In genomic region chr17:56123681-56124340, GRCm38 (mm10) we compare ENCODE assay signal across 9 mouse cellular contexts. TPM values are rescaled to one million over a fixed set of nuclear protein-coding genes. Genes with fewer than 3 reads are reported as not detected.
DNase-seq lines count a peak whose midpoint lies in the region; ATAC-seq lines count a peak whose summit lies in the region.
"Had no signal": no experiment of that assay in that cellular context is flagged by ENCODE, and none has a peak within 500 bp of the region (broad histone marks: within the 10 kb centered on the region; RNA-seq: fewer than 3 reads in every experiment).

No protein-coding gene starts in this region.

- intact Hi-C loops in heart, postnatal 14 days (cut with DNase I), result no loop called here

- peak overlapping the region; percentile 69 for H3K27ac ChIP-seq in brown adipose tissue, adult 24 weeks (replicated peaks; ENCODE audit: low read depth, low read length)
- no peak overlapping the region for H3K27ac ChIP-seq in hindbrain, embryonic 14.5 days
- no peak overlapping the region for H3K27ac ChIP-seq in midbrain, embryonic 13.5 days

- H3K4me1 ChIP-seq in brown adipose tissue, adult 24 weeks (ENCODE audit: control insufficient read depth, insufficient read depth, insufficient read length, low read length), result peaks cover 7% of the 10 kb centered on the region; the same call in 1 of the 2 replicates
- H3K4me1 ChIP-seq in hindbrain, embryonic 14.5 days (replicated peaks; ENCODE audit: control insufficient read depth, insufficient read depth, low read length), result no peaks in the 10 kb centered on the region; the same call in 1 of the 2 replicates
- peaks cover 18% of the 10 kb centered on the region for H3K4me1 ChIP-seq in midbrain, embryonic 13.5 days (replicated peaks)

- peaks cover 65% of the 10 kb centered on the region for H3K27me3 ChIP-seq in hindbrain, embryonic 14.5 days (ENCODE audit: control insufficient read depth, insufficient read depth, low read length)
- H3K27me3 ChIP-seq in midbrain, embryonic 13.5 days, result peaks cover 73% of the 10 kb centered on the region

- H3K9ac ChIP-seq in hindbrain, embryonic 14.5 days, result no peak overlapping the region
- 0 out of 2 replicates have a peak overlapping the region, but pooled peaks have one; percentile 41 for H3K9ac ChIP-seq in midbrain, embryonic 13.5 days (replicated peaks)

- WGBS in hindbrain, embryonic 14.5 days, result 45% methylated on average over 59 of the region's 59 CpGs
- 45% methylated on average over 59 of the region's 59 CpGs for WGBS in midbrain, embryonic 13.5 days

- ATAC-seq in hindbrain, embryonic 14.5 days (ENCODE audit: low FRiP score), result no peak
- 0 out of 2 replicates have a peak, but pooled peaks have one; percentile 10 for ATAC-seq in midbrain, embryonic 13.5 days

- peak; percentile 93 for DNase-seq in heart, adult 11 months
- DNase-seq in heart, postnatal 14 days, result no peak
- DNase-seq in hindbrain, embryonic 14.5 days (ENCODE audit: low spot score), result no peak
- no peak for DNase-seq in layer of hippocampus, postnatal 25 days (ENCODE audit: extremely low spot score in 1 of 2, low spot score in 1 of 2)
- no peak for DNase-seq in layer of hippocampus, adult 8-10 months (ENCODE audit: low spot score in 2 of 2)
- DNase-seq in c-Kit-positive CD71-positive TER-119-positive erythroid progenitor cells, embryonic 14.5 days (ENCODE audit: low spot score), result no peak
- DNase-seq: left cerebral cortex, postnatal 4 days had no signal

- H3K4me3 ChIP-seq in brown adipose tissue, adult 24 weeks (ENCODE audit: insufficient read depth, low read depth, low read length), result peak overlapping the region; percentile 64
- 0 out of 2 replicates have a peak overlapping the region, but pooled peaks have one; percentile 4 for H3K4me3 ChIP-seq in hindbrain, embryonic 14.5 days (replicated peaks; ENCODE audit: low read length)
- H3K4me3 ChIP-seq in midbrain, embryonic 13.5 days (replicated peaks), result peak overlapping the region; percentile 29; the same call in 1 of the 2 replicates

- peak overlapping the region; percentile 38 for H3K4me2 ChIP-seq in hindbrain, embryonic 14.5 days (replicated peaks)
- H3K4me2 ChIP-seq in midbrain, embryonic 13.5 days (replicated peaks), result peak overlapping the region; percentile 48

- H3K36me3 ChIP-seq in hindbrain, embryonic 14.5 days (replicated peaks; ENCODE audit: control insufficient read depth, insufficient read depth), result peaks cover 51% of the 10 kb centered on the region
- peaks cover 61% of the 10 kb centered on the region for H3K36me3 ChIP-seq in midbrain, embryonic 13.5 days

- H3K9me3 ChIP-seq in hindbrain, embryonic 14.5 days (ENCODE audit: control insufficient read depth, low read length), result peaks cover 17% of the 10 kb centered on the region
- H3K9me3 ChIP-seq in midbrain, embryonic 13.5 days, result peaks cover 16% of the 10 kb centered on the region

RNA-seq across cellular contexts. Expression of gene Lrg1, which starts 2.0 kb away (rescaled TPM):
- total RNA-seq in heart, postnatal 14 days (2021), result 10 to 100 TPM; 36.7 to 45.8 TPM
- 61.5 and 101 TPM in 2 replicates for polyA plus RNA-seq in brown adipose tissue, adult 24 weeks (2012; ENCODE audit: insufficient read depth, insufficient read length, missing spikeins)
- 0.19 and 0.20 TPM in 2 replicates for polyA plus RNA-seq in hindbrain, embryonic 14.5 days (2014; fragmentation: Nextera tagmentation; extraction: Ambion mirVana)
- polyA plus RNA-seq in midbrain, embryonic 13.5 days (2015; fragmentation: Nextera tagmentation; extraction: Ambion mirVana), result 0.15 TPM in 1 of 2 replicates, not detected in the other
- 1 to 10 TPM; 1.1 to 1.4 TPM for total RNA-seq in layer of hippocampus, postnatal 25 days (2021)
- 1 to 10 TPM in 1 of 4 experiments, under 1 TPM in 3; 0.55 to 1.1 (median 0.74) TPM for total RNA-seq in layer of hippocampus, adult 8-10 months (2022)
- total RNA-seq: left cerebral cortex, postnatal 4 days had no signal

RNA-seq across cellular contexts. Expression of gene Plin5, which starts 6.4 kb away (rescaled TPM):
- total RNA-seq in heart, postnatal 14 days (2021), result 100 to 1,000 TPM; 154 to 166 TPM
- polyA plus RNA-seq in brown adipose tissue, adult 24 weeks (2012; ENCODE audit: insufficient read depth, insufficient read length, missing spikeins), result 138 and 171 TPM in 2 replicates
- 1.9 and 2.1 TPM in 2 replicates for polyA plus RNA-seq in hindbrain, embryonic 14.5 days (2014; fragmentation: Nextera tagmentation; extraction: Ambion mirVana)
- polyA plus RNA-seq in midbrain, embryonic 13.5 days (2015; fragmentation: Nextera tagmentation; extraction: Ambion mirVana), result 0.43 and 0.55 TPM in 2 replicates
- total RNA-seq in layer of hippocampus, postnatal 25 days (2021), result under 1 TPM; 0.30 to 0.85 TPM
- total RNA-seq in layer of hippocampus, adult 8-10 months (2022), result under 1 TPM; 0.53 to 0.80 (median 0.66) TPM

RNA-seq across cellular contexts. Expression of gene Plin4, which starts 14.2 kb away (rescaled TPM):
- 100 to 1,000 TPM; 125 to 147 TPM for total RNA-seq in heart, postnatal 14 days (2021)
- polyA plus RNA-seq in brown adipose tissue, adult 24 weeks (2012; ENCODE audit: insufficient read depth, insufficient read length, missing spikeins), result 195 and 205 TPM in 2 replicates
- polyA plus RNA-seq in hindbrain, embryonic 14.5 days (2014; fragmentation: Nextera tagmentation; extraction: Ambion mirVana), result 0.12 and 0.20 TPM in 2 replicates
- polyA plus RNA-seq in midbrain, embryonic 13.5 days (2015; fragmentation: Nextera tagmentation; extraction: Ambion mirVana), result 0.04 and 0.11 TPM in 2 replicates
- 1 to 10 TPM in 1 of 2 experiments, under 1 TPM in 1; 0.68 to 2.4 TPM for total RNA-seq in layer of hippocampus, postnatal 25 days (2021)
- total RNA-seq in layer of hippocampus, adult 8-10 months (2022), result 10 to 100 TPM in 2 of 4 experiments, 1 to 10 TPM in 2; 7.7 to 20.5 (median 12.2) TPM

RNA-seq across cellular contexts. Expression of gene Sema6b, which starts 16.3 kb away (rescaled TPM):
- 10 to 100 TPM; 14.5 to 14.7 TPM for total RNA-seq in heart, postnatal 14 days (2021)
- 1.9 and 5.0 TPM in 2 replicates for polyA plus RNA-seq in brown adipose tissue, adult 24 weeks (2012; ENCODE audit: insufficient read depth, insufficient read length, missing spikeins)
- 18.3 and 20.5 TPM in 2 replicates for polyA plus RNA-seq in hindbrain, embryonic 14.5 days (2014; fragmentation: Nextera tagmentation; extraction: Ambion mirVana)
- polyA plus RNA-seq in midbrain, embryonic 13.5 days (2015; fragmentation: Nextera tagmentation; extraction: Ambion mirVana), result 7.6 and 10.4 TPM in 2 replicates
- total RNA-seq in layer of hippocampus, postnatal 25 days (2021), result 100 to 1,000 TPM; 141 to 143 TPM
- 100 to 1,000 TPM; 116 to 118 (median 117) TPM for total RNA-seq in layer of hippocampus, adult 8-10 months (2022)

RNA-seq across cellular contexts. Expression of gene Tnfaip8l1, which starts 38.5 kb away (rescaled TPM):
- 1 to 10 TPM; 3.5 to 5.1 TPM for total RNA-seq in heart, postnatal 14 days (2021)
- polyA plus RNA-seq in brown adipose tissue, adult 24 weeks (2012; ENCODE audit: insufficient read depth, insufficient read length, missing spikeins), result 0.36 and 1.4 TPM in 2 replicates
- polyA plus RNA-seq in hindbrain, embryonic 14.5 days (2014; fragmentation: Nextera tagmentation; extraction: Ambion mirVana), result 8.4 and 9.9 TPM in 2 replicates
- 8.2 and 8.7 TPM in 2 replicates for polyA plus RNA-seq in midbrain, embryonic 13.5 days (2015; fragmentation: Nextera tagmentation; extraction: Ambion mirVana)
- 1 to 10 TPM; 5.4 to 6.6 TPM for total RNA-seq in layer of hippocampus, postnatal 25 days (2021)
- 1 to 10 TPM; 5.3 to 6.4 (median 5.9) TPM for total RNA-seq in layer of hippocampus, adult 8-10 months (2022)

Comparison
In these comparisons a context has a peak if more than half of its experiments do, and no peak if none do; other contexts are left out.
1. H3K4me3 ChIP-seq: peak in every context shown above with its lines; median percentile 64 in brown adipose tissue, adult 24 weeks; 29 in midbrain, embryonic 13.5 days; 4 in hindbrain, embryonic 14.5 days.
2. RNA of gene Lrg1, which starts 2.0 kb away (total RNA-seq): 36.7 to 45.8 TPM in heart, postnatal 14 days; 1.1 to 1.4 TPM in layer of hippocampus, postnatal 25 days and 0.55 to 1.1 TPM in layer of hippocampus, adult 8-10 months; every median in the first group is over 10 times any median in the second.
3. RNA of gene Plin5, which starts 6.4 kb away (total RNA-seq): 154 to 166 TPM in heart, postnatal 14 days; 0.30 to 0.85 TPM in layer of hippocampus, postnatal 25 days and 0.53 to 0.80 TPM in layer of hippocampus, adult 8-10 months; every median in the first group is over 10 times any median in the second.
4. RNA of gene Plin4, which starts 14.2 kb away (total RNA-seq): 125 to 147 TPM in heart, postnatal 14 days; 7.7 to 20.5 TPM in layer of hippocampus, adult 8-10 months and 0.68 to 2.4 TPM in layer of hippocampus, postnatal 25 days; every median in the first group is over 4 times any median in the second.